Mouse (Mus musculus) T-helper 1 cell (primary cell): ENCODE results near the gene Canx.

Experiments
- in situ Hi-C: fragments of 300-600 bp; cut with MboI, MseI; formaldehyde crosslinking; loops from one replicate; pipeline ENCODE4 v1.15.1; 2025; ENCODE audit warnings: high pct_unique_total_duplicates

Gene Canx

GRCm38 (mm10) chr11:50277706-50278105 lies 47.8 kb downstream of the Canx start:
- in situ Hi-C loops = loop anchor here (10.0 kb wide), 1 partner anchor 667 kb away; the partner anchor contains the start of gene 4933414I15Rik

- in situ Hi-C loops = loop anchor here (10.0 kb wide), 1 partner anchor 668 kb away; the partner anchor contains the start of gene 4933414I15Rik
Observed at GRCm38 (mm10) chr11:50277025-50277424, 48.4 kb downstream of the Canx start.

GRCm38 (mm10) chr11:50275568-50276151 lies 49.8 kb downstream of the Canx start:
- in situ Hi-C loops = loop anchor here (10.0 kb wide), 1 partner anchor 669 kb away; the partner anchor contains the start of gene 4933414I15Rik

- in situ Hi-C loops = loop anchor here (10.0 kb wide), 1 partner anchor 670 kb away; the partner anchor contains the start of gene 4933414I15Rik
Observed at GRCm38 (mm10) chr11:50275077-50275476, 50.4 kb downstream of the Canx start.

- in situ Hi-C loops = loop anchor here (10.0 kb wide), 1 partner anchor 672 kb away; the partner anchor contains the start of gene 4933414I15Rik
Observed at GRCm38 (mm10) chr11:50272819-50273218, 52.7 kb downstream of the Canx start.

GRCm38 (mm10) chr11:50269885-50270284 lies 55.6 kb downstream of the Canx start:
- in situ Hi-C loops = loop anchor here (10.0 kb wide), 1 partner anchor 675 kb away; the partner anchor contains the start of gene 4933414I15Rik

GRCm38 (mm10) chr11:50269163-50269562 lies 56.3 kb downstream of the Canx start:
- in situ Hi-C loops = no loop called here

GRCm38 (mm10) chr11:50266997-50267396 lies 58.5 kb downstream of the Canx start:
- in situ Hi-C loops = no loop called here

GRCm38 (mm10) chr11:50265931-50266330 lies 59.5 kb downstream of the Canx start:
- in situ Hi-C loops = no loop called here

GRCm38 (mm10) chr11:50263198-50263597 lies 62.3 kb downstream of the Canx start:
- in situ Hi-C loops = no loop called here

GRCm38 (mm10) chr11:50262020-50262419 lies 63.5 kb downstream of the Canx start:
- in situ Hi-C loops = no loop called here

- in situ Hi-C loops = no loop called here
Observed at GRCm38 (mm10) chr11:50258310-50258709, 67.2 kb downstream of the Canx start.

GRCm38 (mm10) chr11:50256615-50257014 lies 68.9 kb downstream of the Canx start:
- in situ Hi-C loops = no loop called here

GRCm38 (mm10) chr11:50254010-50254580 lies 71.4 kb downstream of the Canx start:
- in situ Hi-C loops = no loop called here

- in situ Hi-C loops = no loop called here
Observed at GRCm38 (mm10) chr11:50253393-50253792, 72.1 kb downstream of the Canx start.

- in situ Hi-C loops = no loop called here
Observed at GRCm38 (mm10) chr11:50252684-50253265, 72.7 kb downstream of the Canx start.

GRCm38 (mm10) chr11:50252166-50252565 lies 73.3 kb downstream of the Canx start:
- in situ Hi-C loops = no loop called here

GRCm38 (mm10) chr11:50248473-50249171 lies 76.9 kb downstream of the Canx start:
- in situ Hi-C loops = no loop called here

- in situ Hi-C loops = no loop called here
Observed at GRCm38 (mm10) chr11:50245269-50245668, 80.2 kb downstream of the Canx start.
